Mouse (Mus musculus): ENCODE data around the gene Rps25. TPM values are rescaled to one million over a fixed set of nuclear protein-coding genes. Genes with fewer than 3 reads are reported as not detected.

Gene Rps25
- 684 TPM for polyA plus RNA-seq (2014; fragmentation: Illumina TruSeq; extraction: RNeasy Lipid Tissue Mini Kit (QIAGEN cat#74804); ENCODE audit: low read depth, low replicate concordance)

DNA sequence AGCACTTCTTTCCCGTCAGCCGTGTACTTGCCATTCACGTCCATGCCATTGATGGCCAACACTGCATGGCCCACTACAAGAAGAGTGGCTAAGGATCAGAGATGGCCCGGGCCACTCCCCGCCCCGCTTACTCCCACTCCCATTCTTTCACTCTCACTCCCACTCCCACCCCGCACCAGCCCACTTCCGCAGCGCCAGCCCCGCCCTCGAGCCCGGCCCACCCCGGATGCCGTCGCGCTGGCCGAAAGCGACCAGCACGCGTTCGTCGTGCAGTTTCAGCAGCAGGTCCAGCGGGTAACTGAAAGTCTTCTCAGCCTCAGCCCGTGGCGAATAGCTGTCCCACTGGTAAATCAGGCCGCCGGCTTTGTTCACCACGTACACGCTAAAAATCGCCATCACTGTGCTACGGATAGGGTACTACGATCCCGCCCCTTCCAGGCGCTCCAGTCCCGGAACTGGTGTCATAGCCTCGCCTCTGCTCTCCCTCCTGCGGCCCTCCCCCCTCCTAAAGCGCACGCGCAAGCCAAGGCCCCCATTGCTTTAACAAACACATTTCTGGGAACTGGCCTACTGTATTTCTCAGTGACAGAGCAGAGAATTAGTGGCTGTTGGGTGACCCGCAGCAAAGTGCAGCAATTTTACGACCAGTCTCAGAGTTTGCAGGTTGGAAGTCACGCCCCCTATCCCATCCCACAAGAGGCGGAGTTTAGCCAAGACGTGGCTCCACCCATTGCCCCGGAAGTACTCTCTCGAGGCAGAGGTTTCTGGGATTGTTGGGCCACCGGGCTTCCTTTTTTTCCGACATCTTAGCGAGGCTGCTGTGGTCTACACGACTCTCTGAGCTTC is at the start of gene Rps25, which contains the start of gene Trappc4:
Gene Rps25 (plus strand): TSS at position 234 of the 846 bp plus-strand sequence.
Gene Trappc4 (minus strand): TSS at position 695 of the 846 bp plus-strand sequence.

DNA sequence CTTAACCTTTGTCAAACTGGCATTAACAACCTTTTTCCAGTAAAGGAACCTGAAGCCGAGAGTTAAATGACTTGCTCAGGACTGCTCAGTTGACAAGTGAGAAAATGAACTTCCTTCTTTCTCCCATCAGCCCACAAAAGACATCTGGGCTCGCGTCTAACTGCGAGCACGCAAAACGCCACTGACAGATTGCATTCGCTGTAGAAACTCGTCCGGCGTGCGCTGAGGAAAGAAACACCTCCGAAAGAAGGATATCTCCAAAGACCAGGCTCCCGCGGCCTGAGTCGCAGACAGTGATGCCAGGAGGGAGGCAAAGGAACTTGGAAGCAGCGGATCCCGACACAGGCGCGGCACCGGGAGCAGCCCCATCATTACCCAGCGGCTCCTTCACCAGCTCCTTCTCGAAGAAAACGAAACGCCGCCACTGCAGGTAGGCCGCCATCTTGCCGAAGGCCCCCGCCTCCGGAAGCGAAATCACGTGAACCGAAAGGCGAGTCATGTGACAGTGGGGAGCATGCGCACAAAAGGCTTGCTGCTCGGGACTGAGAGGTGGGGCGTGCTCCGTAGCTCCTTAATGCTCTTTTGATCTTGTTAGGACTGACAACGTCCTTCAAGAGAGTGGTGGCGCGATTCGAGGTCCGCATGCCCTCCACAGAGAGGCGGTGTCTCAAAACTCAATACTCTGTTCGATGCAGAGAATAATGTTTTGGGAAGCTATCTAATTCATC is 45.6 kb upstream of the Rps25 start, which contains the start of gene Vps11:
Gene Vps11 (minus strand): TSS at position 481 of the 728 bp plus-strand sequence.

DNA sequence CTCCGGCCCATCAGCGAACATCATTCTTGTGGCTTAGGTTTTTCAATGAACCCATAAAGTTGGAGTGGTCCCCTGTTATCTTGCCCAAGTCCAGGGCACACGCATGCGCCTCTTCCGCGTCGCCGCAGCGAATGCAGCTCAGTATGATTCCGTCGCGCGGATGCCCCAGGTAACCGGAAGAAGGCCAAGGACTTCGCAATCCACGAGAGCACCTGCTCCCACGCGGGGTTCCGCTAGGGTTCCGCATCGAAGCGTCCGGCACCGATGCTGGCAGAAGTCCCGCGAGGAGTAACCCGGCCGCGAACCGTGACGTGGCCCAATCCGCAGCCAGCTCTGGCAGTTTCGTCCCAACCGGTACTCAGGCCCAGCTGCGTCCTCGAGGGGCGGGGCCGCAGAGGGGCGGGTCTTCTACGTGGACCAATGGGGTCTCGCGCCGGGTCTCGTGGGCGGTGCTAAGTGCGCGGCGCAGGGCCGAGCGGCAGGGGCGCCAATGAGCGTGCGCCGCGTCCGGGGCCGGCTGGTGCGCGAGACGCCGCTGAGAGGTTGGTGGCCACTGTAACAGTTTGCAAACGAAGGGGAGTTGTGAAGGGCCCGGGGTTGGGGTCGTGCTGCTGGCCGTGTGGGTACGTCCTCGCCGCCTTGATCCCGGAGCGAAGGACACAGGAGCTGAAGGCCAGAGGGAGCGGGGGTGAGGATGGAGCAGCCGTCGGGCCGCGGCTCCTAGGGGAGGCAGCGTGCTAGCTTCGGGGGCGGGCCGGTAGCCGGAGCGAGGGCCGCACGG is 27.7 kb upstream of the Rps25 start, which contains the start of gene Hyou1:
Gene Hyou1 (plus strand): TSS at position 437 of the 781 bp plus-strand sequence.

DNA sequence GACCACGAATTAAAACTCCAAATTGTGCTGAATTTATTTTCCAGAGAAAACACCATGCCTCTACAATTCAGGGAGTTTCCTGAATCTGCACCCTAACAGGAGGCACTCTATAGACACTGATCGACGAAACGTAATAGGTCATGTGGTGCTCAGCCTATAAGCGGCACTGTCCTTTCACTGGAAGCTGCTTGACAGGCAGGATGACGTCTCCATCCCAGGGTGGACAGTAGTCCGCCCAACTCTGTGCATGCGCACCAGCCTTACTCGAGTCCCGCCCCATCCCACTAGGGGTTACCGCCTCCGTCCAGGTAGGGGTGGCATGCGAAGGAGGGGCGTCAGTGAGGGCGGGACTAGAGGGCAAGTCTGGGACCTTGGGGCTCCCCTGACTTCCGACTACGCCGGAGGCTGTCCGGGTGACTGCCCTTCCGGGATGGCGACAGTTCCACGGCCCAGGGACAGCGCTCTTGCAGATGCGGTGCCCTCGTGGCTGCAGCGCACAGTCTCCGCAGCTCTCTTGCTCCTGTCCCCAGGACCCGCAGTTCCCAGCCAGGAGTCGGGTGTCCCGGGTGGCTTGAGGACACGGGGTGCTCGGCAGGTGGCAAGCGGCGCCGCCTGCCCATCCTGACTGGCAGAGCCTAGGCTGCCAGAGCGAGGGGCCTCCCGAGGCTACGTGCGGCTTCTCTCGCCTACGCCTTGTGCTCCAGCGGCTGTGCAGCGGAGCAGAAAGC is 10.1 kb upstream of the Rps25 start, which contains the start of gene Slc37a4:
Gene Slc37a4 (plus strand): TSS at position 169 of the 728 bp plus-strand sequence.

DNA sequence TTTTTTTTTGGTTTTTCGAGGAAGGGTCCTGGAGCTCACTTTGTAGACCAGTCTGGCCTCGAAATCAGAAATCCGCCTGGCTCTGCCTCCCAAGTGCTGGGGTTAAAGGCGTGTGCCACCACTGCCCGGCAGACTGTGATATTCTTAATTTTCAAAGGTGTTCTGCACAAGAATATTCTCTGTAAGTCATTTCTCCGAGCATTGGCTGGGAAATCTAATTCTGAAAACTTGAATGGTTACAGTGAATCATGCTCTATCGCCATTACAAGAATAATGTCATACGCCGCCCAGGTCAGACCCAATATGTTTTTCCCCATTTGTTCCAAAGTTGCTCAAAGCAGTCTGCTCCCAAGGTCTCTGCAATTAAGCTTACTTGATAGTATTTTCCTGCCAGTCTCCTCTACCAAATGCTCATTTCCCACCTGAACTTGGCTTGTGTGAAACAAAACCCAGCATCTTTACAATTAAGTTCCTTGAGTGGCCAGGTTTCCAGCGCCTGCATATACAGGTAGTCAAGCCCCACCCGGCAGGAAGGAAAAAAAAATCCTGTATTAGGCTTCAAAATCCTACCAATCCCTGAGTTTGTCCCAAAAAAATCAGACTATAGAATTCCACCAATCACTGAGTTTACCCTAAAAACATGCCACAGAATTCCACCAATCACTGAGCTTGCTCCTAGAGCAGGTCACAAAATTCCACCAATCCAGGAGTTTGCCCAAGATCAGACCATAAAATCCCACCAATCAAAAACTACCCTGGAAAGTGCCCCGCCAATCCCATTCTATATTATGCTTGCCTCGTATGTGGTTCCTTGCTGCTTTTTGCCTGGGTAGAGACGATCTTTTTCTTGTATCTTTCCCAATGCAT is 11.8 kb downstream of the Rps25 start, which contains the start of gene Ccdc84:
Gene Ccdc84 (minus strand): TSS at position 51 of the 867 bp plus-strand sequence.

DNA sequence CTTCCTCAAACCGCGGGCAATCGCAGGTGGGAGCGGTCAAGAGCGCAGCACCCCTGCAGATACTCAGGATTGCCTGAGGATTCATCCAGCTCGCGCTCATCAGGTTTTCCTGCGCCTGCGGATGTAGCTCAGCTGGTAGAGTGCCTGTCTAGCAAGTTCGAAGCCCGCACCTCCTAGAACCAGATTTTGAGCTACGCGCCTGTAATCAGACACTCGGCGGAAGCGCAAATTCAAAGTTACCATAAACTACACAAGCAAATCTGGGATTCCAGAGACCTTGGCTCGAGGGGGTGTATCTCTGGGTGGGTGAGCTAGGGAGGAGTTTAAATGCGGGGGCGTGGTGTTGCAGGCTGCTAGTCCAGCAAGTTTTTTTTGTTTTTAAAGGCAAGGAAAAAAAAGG is 34.0 kb downstream of the Rps25 start, which contains the start of gene Foxr1:
Gene Foxr1 (minus strand): TSS at position 176 of the 400 bp plus-strand sequence.

DNA sequence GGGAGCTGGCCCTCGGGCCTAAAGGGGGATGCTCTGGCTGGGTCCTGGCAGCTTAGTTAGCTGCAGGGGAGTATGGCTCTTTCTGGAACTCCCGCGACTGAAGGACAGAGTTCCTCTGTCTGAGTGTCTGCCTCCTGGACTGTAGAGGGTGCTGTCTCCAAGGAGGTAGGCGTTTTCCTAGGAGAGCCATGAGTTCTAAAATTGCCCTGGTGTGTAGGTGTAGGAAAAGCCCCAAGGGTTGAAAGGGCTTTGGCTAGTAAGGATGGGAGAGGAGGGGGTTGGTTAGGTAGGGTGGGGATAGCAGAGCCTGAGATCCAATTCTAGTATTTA is 47.9 kb downstream of the Rps25 start, which contains the start of gene Upk2:
Gene Upk2 (minus strand): TSS at position 86 of the 330 bp plus-strand sequence.

Other genes starting within 250 kb of the Rps25 start
- gene Cbl, start 173.1 kb upstream of the Rps25 start, polyA plus RNA-seq (2014; fragmentation: Illumina TruSeq; extraction: RNeasy Lipid Tissue Mini Kit (QIAGEN cat#74804); ENCODE audit: low read depth, low replicate concordance): 16.9 TPM
- gene Ccdc153, start 166.5 kb upstream of the Rps25 start, polyA plus RNA-seq (2014; fragmentation: Illumina TruSeq; extraction: RNeasy Lipid Tissue Mini Kit (QIAGEN cat#74804); ENCODE audit: low read depth, low replicate concordance): not detected
- gene Pdzd3, start 155.7 kb upstream of the Rps25 start, polyA plus RNA-seq (2014; fragmentation: Illumina TruSeq; extraction: RNeasy Lipid Tissue Mini Kit (QIAGEN cat#74804); ENCODE audit: low read depth, low replicate concordance): 9.0 TPM
- 0.12 TPM for gene Nlrx1, start 138.5 kb upstream of the Rps25 start, polyA plus RNA-seq (2014; fragmentation: Illumina TruSeq; extraction: RNeasy Lipid Tissue Mini Kit (QIAGEN cat#74804); ENCODE audit: low read depth, low replicate concordance)
- not detected for gene Abcg4, start 118.5 kb upstream of the Rps25 start, polyA plus RNA-seq (2014; fragmentation: Illumina TruSeq; extraction: RNeasy Lipid Tissue Mini Kit (QIAGEN cat#74804); ENCODE audit: low read depth, low replicate concordance)
- 6.8 TPM for gene Hinfp, start 101.5 kb upstream of the Rps25 start, polyA plus RNA-seq (2014; fragmentation: Illumina TruSeq; extraction: RNeasy Lipid Tissue Mini Kit (QIAGEN cat#74804); ENCODE audit: low read depth, low replicate concordance)
- 3.3 TPM for gene C2cd2l, start 86.9 kb upstream of the Rps25 start, polyA plus RNA-seq (2014; fragmentation: Illumina TruSeq; extraction: RNeasy Lipid Tissue Mini Kit (QIAGEN cat#74804); ENCODE audit: low read depth, low replicate concordance)
- gene Dpagt1, start 81.1 kb upstream of the Rps25 start, polyA plus RNA-seq (2014; fragmentation: Illumina TruSeq; extraction: RNeasy Lipid Tissue Mini Kit (QIAGEN cat#74804); ENCODE audit: low read depth, low replicate concordance): 7.5 TPM
- gene H2afx, start 72.4 kb upstream of the Rps25 start, polyA plus RNA-seq (2014; fragmentation: Illumina TruSeq; extraction: RNeasy Lipid Tissue Mini Kit (QIAGEN cat#74804); ENCODE audit: low read depth, low replicate concordance): 1.1 TPM
- 24.3 TPM for gene Hmbs, start 62.9 kb upstream of the Rps25 start, polyA plus RNA-seq (2014; fragmentation: Illumina TruSeq; extraction: RNeasy Lipid Tissue Mini Kit (QIAGEN cat#74804); ENCODE audit: low read depth, low replicate concordance)
- 9.7 TPM for gene Vps11, start 45.5 kb upstream of the Rps25 start, polyA plus RNA-seq (2014; fragmentation: Illumina TruSeq; extraction: RNeasy Lipid Tissue Mini Kit (QIAGEN cat#74804); ENCODE audit: low read depth, low replicate concordance)
- 9.5 TPM for gene Hyou1, start 27.6 kb upstream of the Rps25 start, polyA plus RNA-seq (2014; fragmentation: Illumina TruSeq; extraction: RNeasy Lipid Tissue Mini Kit (QIAGEN cat#74804); ENCODE audit: low read depth, low replicate concordance)
- gene Slc37a4, start 10.3 kb upstream of the Rps25 start, polyA plus RNA-seq (2014; fragmentation: Illumina TruSeq; extraction: RNeasy Lipid Tissue Mini Kit (QIAGEN cat#74804); ENCODE audit: low read depth, low replicate concordance): 43.3 TPM
- gene Trappc4, start 461 bp downstream of the Rps25 start, polyA plus RNA-seq (2014; fragmentation: Illumina TruSeq; extraction: RNeasy Lipid Tissue Mini Kit (QIAGEN cat#74804); ENCODE audit: low read depth, low replicate concordance): 41.1 TPM
- gene Ccdc84, start 11.4 kb downstream of the Rps25 start, polyA plus RNA-seq (2014; fragmentation: Illumina TruSeq; extraction: RNeasy Lipid Tissue Mini Kit (QIAGEN cat#74804); ENCODE audit: low read depth, low replicate concordance): 7.0 TPM
- not detected for gene Foxr1, start 34.0 kb downstream of the Rps25 start, polyA plus RNA-seq (2014; fragmentation: Illumina TruSeq; extraction: RNeasy Lipid Tissue Mini Kit (QIAGEN cat#74804); ENCODE audit: low read depth, low replicate concordance)
- not detected for gene Upk2, start 47.8 kb downstream of the Rps25 start, polyA plus RNA-seq (2014; fragmentation: Illumina TruSeq; extraction: RNeasy Lipid Tissue Mini Kit (QIAGEN cat#74804); ENCODE audit: low read depth, low replicate concordance)
- 0.97 TPM for gene Bcl9l, start 75.7 kb downstream of the Rps25 start, polyA plus RNA-seq (2014; fragmentation: Illumina TruSeq; extraction: RNeasy Lipid Tissue Mini Kit (QIAGEN cat#74804); ENCODE audit: low read depth, low replicate concordance)
- not detected for gene Cxcr5, start 154.7 kb downstream of the Rps25 start, polyA plus RNA-seq (2014; fragmentation: Illumina TruSeq; extraction: RNeasy Lipid Tissue Mini Kit (QIAGEN cat#74804); ENCODE audit: low read depth, low replicate concordance)
- 161 TPM for gene Ddx6, start 197.8 kb downstream of the Rps25 start, polyA plus RNA-seq (2014; fragmentation: Illumina TruSeq; extraction: RNeasy Lipid Tissue Mini Kit (QIAGEN cat#74804); ENCODE audit: low read depth, low replicate concordance)

Measured in kidney, adult 10 weeks (tissue).